Mouse (Mus musculus) heart, embryonic 14.5 days (tissue): ENCODE results near the gene Gm3045. TPM values are rescaled to one million over a fixed set of nuclear protein-coding genes. Genes with fewer than 3 reads are reported as not detected.

Experiments
- ATAC-seq: fragments of 200-750 bp; cut with Nextera tagmentation; 2 replicates; pipeline ENCODE4 v1.8.0; 2017; ENCODE audit warnings: low read depth, moderate TSS enrichment; ENCODE audit not compliant: insufficient number of reproducible peaks, insufficient read depth, low FRiP score
- H3K27ac ChIP-seq, 2 experiments: fragments of 200-500 bp in 1 of 2; fragments of 300-500 bp in 1 of 2; sonication (generic) in 1 of 2; replicated peaks in 1 of 2; 2 replicates each; pipeline ENCODE4 v1.5.1; 2012 to 2014; ENCODE audit warnings: low read depth in 2 of 2, low read length in 2 of 2, control low read depth in 1 of 2, mild to moderate bottlenecking in 1 of 2, mixed read lengths in 1 of 2; ENCODE audit not compliant: control insufficient read depth in 1 of 2, insufficient read depth in 1 of 2
- H3K27me3 ChIP-seq: fragments of 300-500 bp; sonication (generic); 2 replicates; pipeline ENCODE4 v1.6.1; 2014; ENCODE audit warnings: mild to moderate bottlenecking, low read length, control low read depth; ENCODE audit not compliant: control insufficient read depth, insufficient read depth
- H3K36me3 ChIP-seq: fragments of 300-500 bp; sonication (generic); 2 replicates; pipeline ENCODE4 v1.6.1; 2014; ENCODE audit warnings: mild to moderate bottlenecking, control low read depth, low read length, mixed read lengths; ENCODE audit not compliant: control insufficient read depth, insufficient read depth
- H3K4me1 ChIP-seq, 2 experiments: fragments of 200-500 bp in 1 of 2; fragments of 300-500 bp in 1 of 2; sonication (generic) in 1 of 2; 2 replicates each; pipeline ENCODE4 v1.6.1; 2012 to 2014; ENCODE audit warnings: low read length in 2 of 2, control low read depth in 1 of 2, mixed read lengths in 1 of 2; ENCODE audit not compliant: control insufficient read depth in 2 of 2, insufficient read depth in 2 of 2
- H3K4me2 ChIP-seq: fragments of 300-500 bp; sonication (generic); 2 replicates; pipeline ENCODE4 v1.6.1; 2014; ENCODE audit warnings: mild to moderate bottlenecking, low read length
- H3K4me3 ChIP-seq, 2 experiments: fragments of 200-500 bp in 1 of 2; fragments of 300-500 bp in 1 of 2; sonication (generic) in 1 of 2; 2 replicates each; pipeline ENCODE4 v1.5.1; 2012 to 2014; ENCODE audit warnings: low read length in 2 of 2, mild to moderate bottlenecking in 2 of 2, control low read depth in 1 of 2, low read depth in 1 of 2, moderate library complexity in 1 of 2; ENCODE audit not compliant: control insufficient read depth in 1 of 2, insufficient read depth in 1 of 2
- H3K9ac ChIP-seq: fragments of 300-500 bp; sonication (generic); 2 replicates; pipeline ENCODE4 v1.6.1; 2014; ENCODE audit warnings: mild to moderate bottlenecking, low read length
- H3K9me3 ChIP-seq: fragments of 300-500 bp; sonication (generic); 2 replicates; pipeline ENCODE4 v1.6.1; 2016; ENCODE audit warnings: low read length, control low read depth; ENCODE audit not compliant: control insufficient read depth
- WGBS: fragments of 180-500 bp; shearing (Covaris S2); extraction: QIAGEN DNeasy Blood & Tissue Kit; methylation state at CpG from one replicate; pipeline ENCODE4 v1.1.7; 2014; 5-methylcytosine and 5-hydroxymethylcytosine counted together
- polyA plus RNA-seq: library from polyadenylated mRNA; unstranded; fragments of >200 nt; fragmentation: Nextera tagmentation; extraction: Ambion mirVana; gene quantifications from 2 replicates; pipeline ENCODE4 v1.2.1, GENCODE M21; 2014

Gm3045 gene
- polyA plus RNA-seq, 1 experiment from 2014 or later: not detected

DNA sequence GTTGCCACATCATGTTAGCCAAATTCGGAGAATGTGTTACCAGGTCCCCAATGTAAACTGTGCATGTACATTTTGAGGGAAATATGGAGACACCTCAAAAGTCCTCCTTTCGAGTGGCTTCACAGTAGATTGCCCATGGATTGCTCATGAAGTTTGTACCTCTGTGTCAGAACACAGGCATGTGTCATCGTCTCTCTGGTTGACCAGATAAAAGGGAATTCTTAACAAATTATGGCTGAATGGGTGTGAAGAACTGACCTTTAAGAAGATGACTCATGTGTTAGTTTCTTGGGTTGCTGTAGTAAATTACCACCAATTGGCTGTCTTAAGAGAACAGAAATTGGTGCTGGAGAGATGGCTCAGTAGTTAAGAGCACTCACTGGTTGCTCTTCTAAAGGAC is 17.7 kb downstream of the Gm3045 start:
- Histone ChIP-seq H3K9ac (no peak overlapping the region), H3K27ac (no peak overlapping the region), H3K27me3 (peaks cover 24% of the 10 kb centered on the region), H3K4me3 (no peak overlapping the region), H3K4me1 (no peaks in the 10 kb centered on the region), H3K36me3 (no peaks in the 10 kb centered on the region), H3K9me3 (peaks cover 4% of the 10 kb centered on the region; the same call in 1 of the 2 replicates), H3K4me2 (no peak overlapping the region)
- ATAC-seq: no peak
- 89% methylated on average over 3 of the region's 3 CpGs for WGBS

GRCm38 (mm10) chr13:56444996-56445395 is 18.6 kb downstream of the Gm3045 start:
- Histone ChIP-seq H3K4me1 (no peaks in the 10 kb centered on the region), H3K4me2 (no peak overlapping the region), H3K27me3 (peaks cover 15% of the 10 kb centered on the region), H3K4me3 (no peak overlapping the region), H3K36me3 (no peaks in the 10 kb centered on the region), H3K9me3 (peaks cover 4% of the 10 kb centered on the region; the same call in 1 of the 2 replicates), H3K9ac (no peak overlapping the region), H3K27ac (no peak overlapping the region)
- 80% methylated on average over 6 of the region's 6 CpGs for WGBS
- no peak for ATAC-seq

- no peak for ATAC-seq
- 70% methylated on average over 10 of the region's 10 CpGs for WGBS
- Histone ChIP-seq H3K36me3 (no peaks in the 10 kb centered on the region), H3K27ac (no peak overlapping the region), H3K9ac (no peak overlapping the region), H3K4me2 (no peak overlapping the region), H3K4me1 (no peaks in the 10 kb centered on the region), H3K4me3 (no peak overlapping the region), H3K27me3 (no peaks in the 10 kb centered on the region), H3K9me3 (no peaks in the 10 kb centered on the region)
These were observed 23.0 kb downstream of the Gm3045 start for GRCm38 (mm10) chr13:56449239-56450030.

DNA sequence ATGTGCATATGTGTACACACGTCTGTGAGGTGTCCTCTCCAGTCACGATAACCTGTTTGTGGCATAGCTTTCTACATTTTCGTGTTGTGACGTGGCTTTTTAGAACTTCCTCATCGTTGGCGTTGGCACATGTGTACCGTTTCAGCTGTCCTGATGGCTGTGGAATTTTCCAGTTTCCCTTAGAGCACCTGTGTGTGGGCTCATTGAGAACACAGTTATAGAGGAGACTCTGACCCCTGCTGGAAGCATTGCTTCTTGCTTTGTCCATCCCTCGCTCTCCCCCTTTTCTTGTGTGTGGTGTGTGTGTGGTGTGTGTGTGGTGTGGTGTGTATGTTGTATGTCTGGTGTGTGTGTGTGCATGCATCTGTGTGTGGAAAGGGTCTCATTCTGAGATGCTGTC is 23.6 kb downstream of the Gm3045 start:
- Histone ChIP-seq H3K27me3 (no peaks in the 10 kb centered on the region), H3K4me2 (no peak overlapping the region), H3K9ac (no peak overlapping the region), H3K9me3 (no peaks in the 10 kb centered on the region), H3K4me3 (no peak overlapping the region), H3K4me1 (no peaks in the 10 kb centered on the region), H3K27ac (no peak overlapping the region), H3K36me3 (no peaks in the 10 kb centered on the region)
- 79% methylated on average over 8 of the region's 8 CpGs for WGBS
- ATAC-seq: no peak

DNA sequence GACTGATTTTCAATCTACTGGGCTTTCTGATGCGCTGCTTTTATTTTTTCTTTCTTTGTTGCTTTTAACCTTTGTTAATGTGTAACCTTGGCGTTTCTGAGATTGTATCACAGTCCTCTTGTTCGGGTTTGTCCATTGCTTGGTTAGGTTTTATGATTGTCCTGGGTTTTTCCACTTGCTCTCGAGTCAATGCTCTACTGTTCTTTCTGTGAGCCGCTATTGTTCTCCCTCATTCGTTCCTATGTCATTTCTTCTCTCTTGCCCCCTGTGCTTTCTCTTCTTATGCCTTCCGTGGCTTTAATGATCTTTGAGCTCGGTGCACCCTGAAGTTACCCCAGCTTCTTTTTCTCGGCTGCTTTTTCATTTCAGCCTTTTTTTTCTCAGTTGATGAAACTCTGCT is 31.6 kb downstream of the Gm3045 start:
- no peak overlapping the region for H3K27ac ChIP-seq
- no peaks in the 10 kb centered on the region for H3K36me3 ChIP-seq
- WGBS: 71% methylated on average over 9 of the region's 9 CpGs
- no peak overlapping the region for H3K4me2 ChIP-seq
- H3K4me3 ChIP-seq: no peak overlapping the region
- 0 out of 2 replicates have a peak, but pooled peaks cover 4% of the 10 kb centered on the region for H3K27me3 ChIP-seq
- no peak for ATAC-seq
- no peaks in the 10 kb centered on the region for H3K4me1 ChIP-seq
- no peak overlapping the region for H3K9ac ChIP-seq
- H3K9me3 ChIP-seq: no peaks in the 10 kb centered on the region

DNA sequence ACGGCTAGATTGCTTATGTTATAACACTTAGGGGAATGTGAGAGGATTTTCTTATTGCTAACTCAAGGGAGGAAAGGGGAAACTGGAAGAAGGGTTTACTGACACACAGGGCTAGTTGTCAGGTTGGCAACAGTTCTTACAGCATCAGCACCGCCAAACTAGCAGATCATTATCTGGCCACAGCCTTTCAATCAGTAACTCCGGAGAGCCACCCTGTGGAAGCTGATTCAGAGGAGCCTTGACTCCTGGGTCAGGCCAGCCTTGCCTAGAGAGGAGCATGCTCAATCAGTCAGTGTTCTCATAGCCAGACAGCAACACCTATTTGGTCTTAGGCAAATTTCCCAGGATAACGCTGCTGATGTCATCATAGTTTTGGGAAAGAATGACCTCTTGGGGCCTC is 35.1 kb downstream of the Gm3045 start:
- Histone ChIP-seq H3K36me3 (no peaks in the 10 kb centered on the region), H3K4me3 (no peak overlapping the region), H3K27me3 (no peaks in the 10 kb centered on the region), H3K9ac (no peak overlapping the region), H3K9me3 (no peaks in the 10 kb centered on the region), H3K4me2 (no peak overlapping the region), H3K4me1 (no peaks in the 10 kb centered on the region), H3K27ac (no peak overlapping the region)
- WGBS: 76% methylated on average over 4 of the region's 4 CpGs
- ATAC-seq: no peak

- no peak for ATAC-seq
- Histone ChIP-seq H3K27ac (no peak overlapping the region), H3K4me3 (no peak overlapping the region), H3K9me3 (no peaks in the 10 kb centered on the region), H3K36me3 (no peaks in the 10 kb centered on the region), H3K4me2 (no peak overlapping the region), H3K9ac (no peak overlapping the region), H3K27me3 (no peaks in the 10 kb centered on the region), H3K4me1 (no peaks in the 10 kb centered on the region)
- WGBS: 90% methylated on average over 4 of the region's 4 CpGs
These were observed 36.4 kb downstream of the Gm3045 start for GRCm38 (mm10) chr13:56462791-56463190.

GRCm38 (mm10) chr13:56463261-56463660 is 36.9 kb downstream of the Gm3045 start:
- H3K9ac ChIP-seq: no peak overlapping the region
- H3K4me1 ChIP-seq: no peaks in the 10 kb centered on the region
- H3K4me3 ChIP-seq: no peak overlapping the region
- no peaks in the 10 kb centered on the region for H3K36me3 ChIP-seq
- H3K27me3 ChIP-seq: no peaks in the 10 kb centered on the region
- no peak for ATAC-seq
- H3K27ac ChIP-seq: no peak overlapping the region
- H3K4me2 ChIP-seq: no peak overlapping the region
- no peaks in the 10 kb centered on the region for H3K9me3 ChIP-seq
- WGBS: 76% methylated on average over 7 of the region's 7 CpGs
